Mouse (Mus musculus) megakaryocyte, embryonic 14.5 days (primary cell): ENCODE results near the gene Acrbp. TPM values are rescaled to one million over a fixed set of nuclear protein-coding genes. Genes with fewer than 3 reads are reported as not detected.
"Not testable (repeated sequence)": the region's sequence is repeated elsewhere in the genome, so short reads cannot be mapped to it uniquely, and the experiment has no call there.

Experiments used
- H3K27me3 ChIP-seq: replicated peaks from 2 replicates; pipeline ENCODE3; 2012; ENCODE audit warnings: inconsistent platforms
- H3K36me3 ChIP-seq: replicated peaks from 2 replicates; pipeline ENCODE3; 2012; ENCODE audit warnings: low read length, inconsistent platforms, mixed read lengths
- H3K4me1 ChIP-seq: 2 replicates; pipeline ENCODE4 v1.6.1; 2012; ENCODE audit warnings: inconsistent platforms
- H3K4me3 ChIP-seq: replicated peaks from 2 replicates; pipeline ENCODE3; 2012; ENCODE audit warnings: moderate library complexity, mild to moderate bottlenecking, inconsistent platforms
- H3K9me3 ChIP-seq: 2 replicates; pipeline ENCODE4 v1.6.1; 2012; ENCODE audit warnings: inconsistent platforms
- FLI1 ChIP-seq: IDR thresholded peaks from 2 replicates; pipeline ENCODE4 v1.6.1; 2012; ENCODE audit warnings: low read length, inconsistent platforms, mixed read lengths
- GATA1 ChIP-seq: IDR thresholded peaks from 3 replicates; pipeline ENCODE4 v1.6.1; 2012; ENCODE audit warnings: mixed read lengths, low read length, inconsistent platforms, borderline replicate concordance
- polyA plus RNA-seq: library from polyadenylated mRNA; stranded (reverse); fragments of >175 nt; gene quantifications from 2 replicates; pipeline ENCODE4 v1.2.3, GENCODE M21; 2012; ENCODE audit warnings: low replicate concordance; ENCODE audit not compliant: insufficient read depth

Gene Acrbp
- polyA plus RNA-seq = 8.7 and 11.3 TPM in 2 replicates

DNA sequence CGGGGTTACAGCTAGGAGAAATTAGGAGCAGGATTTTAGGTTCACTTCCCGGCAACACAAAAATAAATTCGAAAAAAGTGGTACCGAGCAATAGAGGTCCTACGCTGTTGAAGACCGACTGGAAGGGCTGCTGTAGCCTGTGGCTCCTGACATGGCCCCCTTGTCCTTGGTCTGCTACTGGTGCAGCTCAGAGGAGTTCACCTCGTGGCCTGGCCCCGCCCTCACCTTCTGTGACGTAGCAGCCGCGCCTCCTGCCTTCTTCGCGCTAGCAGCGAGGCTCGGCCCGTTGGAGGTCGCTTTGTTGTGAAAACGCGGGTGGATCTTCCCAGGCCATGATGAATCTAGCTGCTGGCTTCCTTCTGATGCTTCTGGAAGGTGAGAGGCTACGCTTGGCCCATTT, at the start of gene Acrbp:
Acrbp (plus strand) TSS at position 12 of the 400 bp plus-strand sequence.
- H3K4me1 ChIP-seq = peaks cover 41% of the 10 kb centered on the region
- peaks cover 95% of the 10 kb centered on the region for H3K36me3 ChIP-seq
- H3K27me3 ChIP-seq = no peaks in the 10 kb centered on the region
- no peak within 1 kb of the TSS for H3K4me3 ChIP-seq
- no peaks in the 10 kb centered on the region for H3K9me3 ChIP-seq
- TF ChIP-seq FLI1 (no peak), GATA1 (no peak)

DNA sequence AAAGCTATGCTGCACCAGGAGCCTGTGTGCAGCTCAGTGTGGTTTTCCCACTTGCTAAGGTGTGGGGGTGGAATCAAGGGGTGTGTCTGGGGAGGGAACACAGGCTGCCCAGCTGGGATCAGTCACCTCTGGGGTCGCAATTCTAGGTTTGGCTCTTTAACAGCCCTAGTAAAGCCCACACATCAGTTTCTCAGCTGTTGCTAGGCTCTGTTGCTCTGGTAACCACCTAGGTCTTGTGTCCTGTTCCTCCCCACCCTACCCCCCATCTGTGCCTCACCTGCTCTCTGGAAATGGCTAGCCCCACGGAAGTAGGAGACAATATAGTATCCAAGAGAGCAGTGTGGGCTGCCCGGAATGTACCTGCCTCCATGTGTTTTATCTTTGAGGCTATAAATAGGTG, 45.8 kb upstream of the Acrbp start:
- Histone ChIP-seq H3K4me3 (no peak overlapping the region), H3K36me3 (no peaks in the 10 kb centered on the region), H3K4me1 (peaks cover 51% of the 10 kb centered on the region), H3K27me3 (peaks cover 53% of the 10 kb centered on the region), H3K9me3 (no peaks in the 10 kb centered on the region)
- TF ChIP-seq GATA1 = no peak
- no peak for TF ChIP-seq FLI1

DNA sequence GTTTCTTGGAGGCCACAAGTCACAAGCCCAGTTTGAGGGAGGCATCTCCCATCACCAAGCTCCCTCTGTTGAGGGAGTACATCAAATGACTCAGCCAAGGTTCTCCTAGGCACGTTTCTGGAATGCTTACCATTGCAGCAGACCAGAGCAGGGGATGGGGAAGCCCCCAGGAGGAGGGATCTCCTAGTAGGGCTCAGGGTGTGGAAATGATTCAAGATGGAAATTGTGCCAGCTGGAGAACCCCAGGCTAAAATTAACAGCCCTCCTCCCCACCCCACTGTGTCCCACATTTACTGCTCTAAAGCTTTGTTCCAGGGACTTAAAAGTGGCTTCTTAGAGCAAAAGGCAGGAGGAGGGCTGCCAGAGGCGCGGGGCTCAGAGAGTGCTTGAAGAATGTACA, 44.4 kb upstream of the Acrbp start:
- Histone ChIP-seq H3K36me3 (no peaks in the 10 kb centered on the region), H3K4me1 (peaks cover 45% of the 10 kb centered on the region), H3K27me3 (peaks cover 41% of the 10 kb centered on the region), H3K9me3 (no peaks in the 10 kb centered on the region), H3K4me3 (no peak overlapping the region)
- TF ChIP-seq GATA1 (no peak), FLI1 (no peak)

DNA sequence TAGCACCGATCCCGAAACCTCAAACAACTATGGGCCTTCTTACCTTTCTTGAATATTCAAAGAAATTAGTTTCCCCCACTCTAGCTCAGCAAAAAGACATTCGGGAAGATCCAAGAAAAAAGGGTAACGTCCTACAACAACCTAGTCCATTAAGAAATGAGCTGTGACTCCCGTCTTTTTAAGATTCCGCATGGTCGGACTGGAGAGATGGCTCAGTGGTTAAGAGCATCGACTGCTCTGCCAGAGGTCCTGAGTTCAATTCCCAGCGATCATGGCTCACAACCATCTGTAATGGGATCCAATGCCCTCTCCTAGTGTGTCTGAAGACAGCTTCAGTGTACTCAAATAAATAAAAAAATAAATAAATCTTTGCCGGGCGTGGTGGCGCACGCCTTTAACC, 41.4 kb upstream of the Acrbp start:
- TF ChIP-seq GATA1 (no peak), FLI1 (no peak)
- peaks cover 27% of the 10 kb centered on the region for H3K36me3 ChIP-seq
- H3K27me3 ChIP-seq = peaks cover 13% of the 10 kb centered on the region
- no peaks in the 10 kb centered on the region for H3K9me3 ChIP-seq
- peaks cover 61% of the 10 kb centered on the region for H3K4me1 ChIP-seq
- H3K4me3 ChIP-seq = peak overlapping the region; percentile 96

DNA sequence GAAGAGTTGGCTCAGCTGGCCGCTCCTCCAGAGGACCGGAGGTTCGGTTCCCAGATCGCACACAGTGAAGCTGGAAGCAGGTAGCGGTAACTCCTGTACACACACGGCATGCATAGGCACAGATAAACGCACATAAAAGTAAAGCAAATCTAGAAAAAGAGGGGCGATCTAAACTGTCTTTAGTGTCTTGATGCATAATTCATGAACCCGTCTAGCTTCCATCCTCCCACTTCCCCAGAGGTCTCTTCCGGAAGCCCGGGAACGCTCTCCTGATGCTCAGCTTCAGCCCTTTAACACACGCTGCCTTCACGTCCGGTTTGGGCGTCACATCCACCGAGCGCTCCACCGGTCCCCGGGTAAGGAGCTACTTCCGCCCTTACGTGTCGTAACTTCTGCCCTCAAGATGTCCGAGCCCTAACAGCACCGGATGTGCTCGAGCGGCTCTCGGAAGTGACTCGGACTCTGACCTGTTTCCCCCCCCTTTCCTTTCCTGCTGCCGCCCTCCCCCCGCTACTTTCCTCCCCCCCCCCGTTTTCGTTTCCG, 40.8 kb upstream of the Acrbp start:
- peaks cover 31% of the 10 kb centered on the region for H3K36me3 ChIP-seq
- peak overlapping the region; percentile 96 for H3K4me3 ChIP-seq
- TF ChIP-seq FLI1 (peak; percentile 87), GATA1 (no peak)
- H3K9me3 ChIP-seq = no peaks in the 10 kb centered on the region
- peaks cover 62% of the 10 kb centered on the region for H3K4me1 ChIP-seq
- peaks cover 7% of the 10 kb centered on the region for H3K27me3 ChIP-seq

DNA sequence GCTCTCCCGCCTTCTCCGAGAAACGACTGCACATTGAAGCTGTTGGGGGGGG, 40.5 kb upstream of the Acrbp start, which contains the start of gene Zfp384:
Zfp384 (plus strand) TSS at position 17 of the 52 bp plus-strand sequence.
- peaks cover 34% of the 10 kb centered on the region for H3K36me3 ChIP-seq
- H3K27me3 ChIP-seq = peaks cover 4% of the 10 kb centered on the region
- no peaks in the 10 kb centered on the region for H3K9me3 ChIP-seq
- peaks cover 65% of the 10 kb centered on the region for H3K4me1 ChIP-seq
- TF ChIP-seq GATA1 = no peak
- TF ChIP-seq FLI1 = no peak
- peak within 1 kb of the TSS; percentile 96 for H3K4me3 ChIP-seq

DNA sequence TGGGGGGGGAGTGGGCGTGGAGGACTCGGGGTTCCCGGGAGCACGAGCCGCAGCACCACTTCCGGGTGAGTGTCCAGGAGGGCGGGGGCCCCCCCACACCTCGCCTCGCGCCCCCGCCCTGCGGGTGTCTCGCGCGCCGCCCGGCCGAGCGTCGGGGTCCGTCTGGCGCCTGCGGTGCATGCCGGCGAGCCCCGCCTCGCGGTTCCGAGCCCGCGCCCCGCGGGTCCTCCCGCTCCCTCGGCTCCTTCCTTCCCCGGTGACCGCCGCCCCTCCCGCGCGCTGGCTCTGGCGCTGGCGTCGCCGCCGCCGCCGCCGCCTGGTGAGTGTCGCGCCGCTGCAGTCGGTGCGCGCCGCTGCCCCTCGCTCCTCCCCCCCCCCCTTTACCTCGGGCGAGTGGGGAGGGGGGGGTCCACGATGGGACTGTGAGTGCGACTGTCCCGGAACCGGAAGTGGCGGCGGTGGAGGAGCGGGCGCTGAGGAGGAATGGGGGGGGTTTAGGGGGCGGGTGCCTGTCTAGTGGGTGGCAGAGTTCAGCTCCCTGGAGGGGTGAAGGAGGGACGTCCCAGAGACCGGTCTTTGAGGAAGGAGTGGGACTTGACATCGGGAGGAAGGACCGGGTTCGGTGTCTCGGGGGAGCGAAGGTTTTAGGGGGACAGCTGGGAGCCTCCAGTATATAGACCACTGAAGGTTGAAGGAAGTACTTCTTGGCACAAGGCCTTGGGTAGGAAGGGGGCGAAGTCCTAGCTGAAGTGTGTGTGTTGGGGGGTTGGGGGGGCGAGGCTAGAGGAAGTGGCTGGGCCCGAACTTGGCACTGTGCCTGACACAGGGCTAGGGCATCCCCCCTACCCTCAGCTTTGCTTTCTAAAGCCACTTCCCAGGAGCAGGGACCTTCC, 40.1 kb upstream of the Acrbp start:
- peaks cover under 1% of the 10 kb centered on the region for H3K27me3 ChIP-seq
- TF ChIP-seq GATA1 (no peak), FLI1 (no peak)

DNA sequence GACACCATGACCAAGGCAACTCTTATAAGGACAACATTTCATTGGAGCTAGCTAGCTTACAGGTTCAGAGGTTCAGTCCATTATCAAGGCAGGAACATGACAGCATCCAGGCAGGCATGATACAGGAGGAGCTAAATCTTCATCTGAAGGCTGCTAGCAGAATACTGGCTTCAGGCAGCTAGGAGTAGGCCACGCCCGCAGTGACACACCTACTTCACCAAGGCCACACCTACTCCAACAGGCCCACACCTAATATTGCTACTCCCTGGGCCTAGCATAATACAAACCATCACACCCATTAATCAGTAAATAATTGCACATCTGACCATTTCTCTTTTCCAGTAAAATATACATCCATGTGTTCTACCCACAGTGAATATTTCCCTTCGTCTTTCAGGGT, 31.8 kb upstream of the Acrbp start:
- no peak for TF ChIP-seq FLI1
- Histone ChIP-seq H3K4me1 (peaks cover 34% of the 10 kb centered on the region), H3K36me3 (peaks cover 94% of the 10 kb centered on the region), H3K4me3 (no peak overlapping the region), H3K27me3 (no peaks in the 10 kb centered on the region), H3K9me3 (no peaks in the 10 kb centered on the region)

More for the DNA sequence above, 40.1 kb upstream of the Acrbp start:
- peaks cover 66% of the 10 kb centered on the region for H3K4me1 ChIP-seq
- H3K9me3 ChIP-seq = no peaks in the 10 kb centered on the region
- peak overlapping the region; percentile 96 for H3K4me3 ChIP-seq
- H3K36me3 ChIP-seq = peaks cover 39% of the 10 kb centered on the region

DNA sequence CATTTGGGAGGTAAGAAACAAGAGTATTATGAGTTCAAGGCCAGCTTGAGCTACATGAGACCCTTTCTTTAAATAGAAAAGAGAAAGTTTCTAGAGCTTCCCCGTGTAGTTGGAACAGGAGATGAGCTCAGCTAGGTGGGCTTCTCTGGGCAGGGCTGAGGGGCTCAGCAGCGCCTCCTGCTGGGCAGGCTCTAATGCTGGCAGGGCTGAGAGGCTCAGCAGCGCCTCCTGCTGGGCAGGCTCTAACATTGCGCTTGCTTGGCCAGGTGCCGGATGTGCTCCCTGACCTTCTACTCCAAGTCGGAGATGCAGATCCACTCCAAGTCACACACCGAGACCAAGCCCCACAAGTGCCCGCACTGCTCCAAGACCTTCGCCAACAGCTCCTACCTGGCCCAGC, 19.0 kb upstream of the Acrbp start:
- H3K4me3 ChIP-seq, H3K27me3 ChIP-seq, H3K4me1 ChIP-seq, H3K9me3 ChIP-seq: not testable (repeated sequence)
- H3K36me3 ChIP-seq = peaks cover 96% of the 10 kb centered on the region

DNA sequence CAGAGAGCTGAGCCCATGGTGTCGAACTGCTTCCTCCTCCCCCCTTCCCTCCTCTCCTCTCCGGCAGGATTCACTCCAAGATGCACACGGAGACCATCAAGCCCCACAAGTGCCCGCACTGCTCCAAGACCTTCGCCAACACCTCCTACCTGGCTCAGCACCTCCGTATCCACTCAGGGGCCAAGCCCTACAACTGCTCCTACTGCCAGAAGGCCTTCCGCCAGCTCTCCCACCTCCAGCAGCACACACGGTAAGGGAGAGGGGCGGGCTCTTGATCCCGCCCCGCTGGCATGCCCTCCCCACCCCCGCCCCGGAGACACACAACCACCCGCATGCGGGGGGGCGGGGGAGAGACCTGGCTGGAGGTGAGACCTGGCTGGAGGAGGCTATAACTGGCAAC, 17.9 kb upstream of the Acrbp start:
- H3K36me3 ChIP-seq = peaks cover 96% of the 10 kb centered on the region

More for the DNA sequence above, 17.9 kb upstream of the Acrbp start:
- no peaks in the 10 kb centered on the region for H3K9me3 ChIP-seq
- no peaks in the 10 kb centered on the region for H3K27me3 ChIP-seq
- H3K4me3 ChIP-seq = no peak overlapping the region
- no peaks in the 10 kb centered on the region; the same call in 1 of the 2 replicates for H3K4me1 ChIP-seq
- TF ChIP-seq FLI1 = no peak
- TF ChIP-seq GATA1 = no peak
